22 mouse cellular contexts compared by ENCODE assay signal in genomic region chr4:150155731-150156130, GRCm38 (mm10). TPM values are rescaled to one million over a fixed set of nuclear protein-coding genes. Genes with fewer than 3 reads are reported as not detected.
"Had no signal": no experiment of that assay in that cellular context is flagged by ENCODE, and none has a peak within 500 bp of the region (broad histone marks: within the 10 kb centered on the region; RNA-seq: fewer than 3 reads in every experiment).

No protein-coding gene starts in this region.

- H3K4me1 ChIP-seq: midbrain, embryonic 15.5 days; neural tube, embryonic 12.5 days; stomach, embryonic 15.5 days had no signal

- H3K9me3 ChIP-seq: limb, embryonic 10.5 days; liver, embryonic 15.5 days; midbrain, embryonic 15.5 days; neural tube, embryonic 12.5 days; stomach, embryonic 15.5 days had no signal

- H3K9ac ChIP-seq: liver, embryonic 15.5 days; midbrain, embryonic 15.5 days; neural tube, embryonic 12.5 days; stomach, embryonic 15.5 days had no signal

- H3K27me3 ChIP-seq: liver, embryonic 15.5 days; stomach, embryonic 15.5 days had no signal

- H3K4me3 ChIP-seq: limb, embryonic 10.5 days; liver, embryonic 15.5 days; midbrain, embryonic 15.5 days; neural tube, embryonic 12.5 days; stomach, embryonic 15.5 days had no signal

- H3K36me3 ChIP-seq: limb, embryonic 10.5 days; liver, embryonic 15.5 days; midbrain, embryonic 15.5 days; neural tube, embryonic 12.5 days; stomach, embryonic 15.5 days had no signal

- ATAC-seq: lung, postnatal 0 days; midbrain, embryonic 15.5 days had no signal

- H3K27ac ChIP-seq: limb, embryonic 10.5 days; liver, embryonic 15.5 days; midbrain, embryonic 15.5 days; neural tube, embryonic 12.5 days; stomach, embryonic 15.5 days had no signal

- DNase-seq: kidney, adult 18-20 months; kidney, postnatal 10 days; kidney, postnatal 4 days; lung, adult 2 months; lung, postnatal 4 days; spleen, adult 18-20 months had no signal

RNA-seq across cellular contexts. Expression of gene Slc2a7, which starts 7.0 kb away (rescaled TPM):
- total RNA-seq: layer of hippocampus, adult 8-10 months; layer of hippocampus, postnatal 14 days; left cerebral cortex, adult 18-20 months; monocyte, adult 5-6 weeks; neutrophil, adult 5-6 weeks had no signal
- polyA plus RNA-seq: kidney, embryonic 14.5 days; limb, embryonic 10.5 days; limb, embryonic 14.5 days; liver, embryonic 11.5 days; lung, adult 2 months; lung, postnatal 0 days; midbrain, embryonic 15.5 days; neural tube, embryonic 12.5 days; testis, adult 2 months had no signal

RNA-seq across cellular contexts. Expression of gene Slc2a5, which starts 36.6 kb away (rescaled TPM):
- total RNA-seq: neutrophil, adult 5-6 weeks had no signal

RNA-seq across cellular contexts. Expression of gene Car6, which starts 45.4 kb away (rescaled TPM):
- total RNA-seq: layer of hippocampus, postnatal 14 days; left cerebral cortex, adult 18-20 months; left cerebral cortex, postnatal 14 days; monocyte, adult 5-6 weeks; neutrophil, adult 5-6 weeks had no signal
- polyA plus RNA-seq: kidney, embryonic 14.5 days; limb, embryonic 10.5 days; liver, embryonic 11.5 days; liver, embryonic 15.5 days; midbrain, embryonic 15.5 days; neural tube, embryonic 12.5 days; stomach, embryonic 15.5 days had no signal
